Mouse (Mus musculus) WW6 (cell line): Measurements from ENCODE around the gene Pdgfra.
A peak's percentile ranks its signal among the peaks of the same experiment; 100 is the strongest.

Experiments
- DNase-seq: peaks from one replicate; pipeline ENCODE4 v3.0.0-alpha.2; 2013; ENCODE audit warnings: low read depth, low spot score

The Pdgfra gene

GRCm38 (mm10) chr5:75152021-75152425 lies at the start of gene Pdgfra:
Pdgfra (plus strand) TSS chr5:75152292.
- DNase-seq = no peak

- no peak for DNase-seq
Measured at GRCm38 (mm10) chr5:75106511-75106910, 45.6 kb upstream of the Pdgfra start.

- DNase-seq = no peak
Measured at GRCm38 (mm10) chr5:75109368-75109767, 42.7 kb upstream of the Pdgfra start.

GRCm38 (mm10) chr5:75111781-75112180 lies 40.3 kb upstream of the Pdgfra start:
- DNase-seq = no peak

- DNase-seq = peak; percentile 34
Measured at GRCm38 (mm10) chr5:75118840-75119239, 33.3 kb upstream of the Pdgfra start.

GRCm38 (mm10) chr5:75121646-75122045 lies 30.4 kb upstream of the Pdgfra start:
- no peak for DNase-seq

GRCm38 (mm10) chr5:75134681-75135080 lies 17.4 kb upstream of the Pdgfra start:
- no peak for DNase-seq

GRCm38 (mm10) chr5:75143092-75143491 lies 9.0 kb upstream of the Pdgfra start:
- DNase-seq = no peak

GRCm38 (mm10) chr5:75143767-75144166 lies 8.3 kb upstream of the Pdgfra start:
- DNase-seq = no peak

GRCm38 (mm10) chr5:75145341-75145740 lies 6.8 kb upstream of the Pdgfra start:
- DNase-seq = no peak

- DNase-seq = no peak
Measured at GRCm38 (mm10) chr5:75146469-75146868, 5.6 kb upstream of the Pdgfra start.

GRCm38 (mm10) chr5:75148343-75149127 lies 3.6 kb upstream of the Pdgfra start:
- DNase-seq = no peak

- DNase-seq = no peak
Measured at GRCm38 (mm10) chr5:75149380-75149779, 2.7 kb upstream of the Pdgfra start.

GRCm38 (mm10) chr5:75149880-75150279 lies 2.2 kb upstream of the Pdgfra start:
- DNase-seq = no peak

GRCm38 (mm10) chr5:75150341-75150981 lies 1.6 kb upstream of the Pdgfra start:
- no peak for DNase-seq

- DNase-seq = no peak
Measured at GRCm38 (mm10) chr5:75151146-75151900, 769 bp upstream of the Pdgfra start.

- no peak for DNase-seq
Measured at GRCm38 (mm10) chr5:75152791-75153625, 916 bp downstream of the Pdgfra start.

- no peak for DNase-seq
Measured at GRCm38 (mm10) chr5:75153626-75153960, 1.5 kb downstream of the Pdgfra start.

GRCm38 (mm10) chr5:75153961-75154620 lies 2.0 kb downstream of the Pdgfra start:
- DNase-seq = no peak

- DNase-seq = no peak
Measured at GRCm38 (mm10) chr5:75154621-75155235, 2.6 kb downstream of the Pdgfra start.

- DNase-seq = no peak
Measured at GRCm38 (mm10) chr5:75155281-75155680, 3.2 kb downstream of the Pdgfra start.
